Mouse (Mus musculus) embryonic facial prominence, embryonic 10.5 days (tissue): ENCODE results near the gene Itga1. TPM values are rescaled to one million over a fixed set of nuclear protein-coding genes. Genes with fewer than 3 reads are reported as not detected.

Source experiments
- DNase-seq: peaks from one replicate; pipeline ENCODE4 v3.0.0-alpha.2; 2017; ENCODE audit warnings: low spot score
- H3K27ac ChIP-seq: fragments of 300-500 bp; sonication (generic); replicated peaks from 2 replicates; pipeline ENCODE4 v1.5.1; 2016; ENCODE audit warnings: mild to moderate bottlenecking
- H3K27me3 ChIP-seq: fragments of 300-500 bp; sonication (generic); replicated peaks from 2 replicates; pipeline ENCODE4 v1.6.1; 2016; ENCODE audit warnings: low read depth, mild to moderate bottlenecking; ENCODE audit not compliant: poor library complexity, severe bottlenecking
- H3K36me3 ChIP-seq: fragments of 300-500 bp; sonication (generic); replicated peaks from 2 replicates; pipeline ENCODE4 v1.6.1; 2016; ENCODE audit warnings: mild to moderate bottlenecking, moderate library complexity
- H3K4me1 ChIP-seq: fragments of 300-500 bp; sonication (generic); 2 replicates; pipeline ENCODE4 v1.6.1; 2016
- H3K4me3 ChIP-seq: fragments of 300-500 bp; sonication (generic); 2 replicates; pipeline ENCODE4 v1.5.1; 2016; ENCODE audit warnings: mild to moderate bottlenecking, moderate library complexity
- H3K9me3 ChIP-seq: fragments of 300-500 bp; sonication (generic); 2 replicates; pipeline ENCODE4 v1.6.1; 2016; ENCODE audit warnings: mild to moderate bottlenecking
- WGBS: fragments of 180-500 bp; shearing (Covaris S2); methylation state at CpG from one replicate; pipeline ENCODE4 v1.1.7; 2016; 5-methylcytosine and 5-hydroxymethylcytosine counted together
- polyA plus RNA-seq: library from polyadenylated mRNA; unstranded; fragments of >200 nt; fragmentation: Nextera tagmentation; extraction: Ambion mirVana; gene quantifications from 2 replicates; pipeline ENCODE4 v1.2.1, GENCODE M21; 2016

The Itga1 gene
- polyA plus RNA-seq, 1 experiment from 2014 or later: 2.9 TPM

GRCm38 (mm10) chr13:115031177-115032000, 70.4 kb downstream of the Itga1 start:
- DNase-seq: no peak
- WGBS: 89% methylated on average over 17 of the region's 17 CpGs
- Histone ChIP-seq H3K27me3 (no peaks in the 10 kb centered on the region), H3K9me3 (no peaks in the 10 kb centered on the region), H3K36me3 (no peaks in the 10 kb centered on the region), H3K4me1 (no peaks in the 10 kb centered on the region), H3K27ac (no peak overlapping the region), H3K4me3 (no peak overlapping the region)

GRCm38 (mm10) chr13:115025394-115025793, 76.4 kb downstream of the Itga1 start:
- Histone ChIP-seq H3K27ac (no peak overlapping the region), H3K27me3 (no peaks in the 10 kb centered on the region), H3K9me3 (no peaks in the 10 kb centered on the region), H3K4me3 (no peak overlapping the region), H3K36me3 (no peaks in the 10 kb centered on the region), H3K4me1 (no peaks in the 10 kb centered on the region)
- 93% methylated on average over 3 of the region's 3 CpGs for WGBS
- DNase-seq: no peak

GRCm38 (mm10) chr13:115022117-115022787, 79.5 kb downstream of the Itga1 start:
- Histone ChIP-seq H3K4me3 (no peak overlapping the region), H3K4me1 (no peaks in the 10 kb centered on the region), H3K27ac (no peak overlapping the region), H3K36me3 (no peaks in the 10 kb centered on the region), H3K27me3 (no peaks in the 10 kb centered on the region), H3K9me3 (no peaks in the 10 kb centered on the region)
- 91% methylated on average over 6 of the region's 6 CpGs for WGBS
- DNase-seq: no peak

GRCm38 (mm10) chr13:115021411-115021810, 80.4 kb downstream of the Itga1 start:
- no peak for DNase-seq
- Histone ChIP-seq H3K36me3 (no peaks in the 10 kb centered on the region), H3K27me3 (no peaks in the 10 kb centered on the region), H3K9me3 (no peaks in the 10 kb centered on the region), H3K4me3 (no peak overlapping the region), H3K27ac (no peak overlapping the region), H3K4me1 (no peaks in the 10 kb centered on the region)
- WGBS: 79% methylated on average over 10 of the region's 10 CpGs

- 92% methylated on average over 4 of the region's 4 CpGs for WGBS
- H3K4me3 ChIP-seq: no peak overlapping the region
- DNase-seq: no peak
- no peaks in the 10 kb centered on the region for H3K4me1 ChIP-seq
- H3K27me3 ChIP-seq: no peaks in the 10 kb centered on the region
- H3K9me3 ChIP-seq: no peaks in the 10 kb centered on the region
- no peaks in the 10 kb centered on the region for H3K36me3 ChIP-seq
- no peak overlapping the region for H3K27ac ChIP-seq
Measured at GRCm38 (mm10) chr13:115020727-115021126, 81.0 kb downstream of the Itga1 start.

GRCm38 (mm10) chr13:115017545-115017944, 84.2 kb downstream of the Itga1 start:
- WGBS: 91% methylated on average over 9 of the region's 9 CpGs
- Histone ChIP-seq H3K4me1 (no peaks in the 10 kb centered on the region), H3K27me3 (no peaks in the 10 kb centered on the region), H3K4me3 (no peak overlapping the region), H3K9me3 (no peaks in the 10 kb centered on the region), H3K27ac (no peak overlapping the region), H3K36me3 (no peaks in the 10 kb centered on the region)
- DNase-seq: no peak

GRCm38 (mm10) chr13:115011547-115011946, 90.2 kb downstream of the Itga1 start:
- Histone ChIP-seq H3K27me3 (no peaks in the 10 kb centered on the region), H3K4me3 (no peak overlapping the region), H3K4me1 (0 out of 2 replicates have a peak, but pooled peaks cover under 1% of the 10 kb centered on the region), H3K27ac (no peak overlapping the region), H3K9me3 (no peaks in the 10 kb centered on the region), H3K36me3 (no peaks in the 10 kb centered on the region)
- WGBS: 68% methylated on average over 6 of the region's 6 CpGs
- DNase-seq: no peak

- H3K4me3 ChIP-seq: no peak overlapping the region
- H3K27ac ChIP-seq: no peak overlapping the region
- H3K4me1 ChIP-seq: peaks cover 14% of the 10 kb centered on the region; the same call in 1 of the 2 replicates
- no peaks in the 10 kb centered on the region for H3K36me3 ChIP-seq
- H3K9me3 ChIP-seq: no peaks in the 10 kb centered on the region
- WGBS: 48% methylated on average over 9 of the region's 9 CpGs
- DNase-seq: no peak
- H3K27me3 ChIP-seq: no peaks in the 10 kb centered on the region
Measured at GRCm38 (mm10) chr13:115006213-115006835, 95.4 kb downstream of the Itga1 start.

GRCm38 (mm10) chr13:115005342-115005741, 96.4 kb downstream of the Itga1 start:
- H3K4me1 ChIP-seq: peaks cover 14% of the 10 kb centered on the region; the same call in 1 of the 2 replicates
- H3K27me3 ChIP-seq: no peaks in the 10 kb centered on the region
- H3K36me3 ChIP-seq: no peaks in the 10 kb centered on the region
- H3K27ac ChIP-seq: no peak overlapping the region
- WGBS: 83% methylated on average over 6 of the region's 6 CpGs
- no peaks in the 10 kb centered on the region for H3K9me3 ChIP-seq
- H3K4me3 ChIP-seq: no peak overlapping the region
- no peak for DNase-seq

- no peak for DNase-seq
- H3K4me1 ChIP-seq: peaks cover 14% of the 10 kb centered on the region; the same call in 1 of the 2 replicates
- H3K9me3 ChIP-seq: no peaks in the 10 kb centered on the region
- no peak overlapping the region for H3K27ac ChIP-seq
- H3K4me3 ChIP-seq: no peak overlapping the region
- H3K36me3 ChIP-seq: no peaks in the 10 kb centered on the region
- no peaks in the 10 kb centered on the region for H3K27me3 ChIP-seq
- WGBS: 49% methylated on average over 7 of the region's 7 CpGs
Measured at GRCm38 (mm10) chr13:115003444-115004053, 98.2 kb downstream of the Itga1 start.

GRCm38 (mm10) chr13:115002837-115003236, 98.9 kb downstream of the Itga1 start:
- Histone ChIP-seq H3K27ac (no peak overlapping the region), H3K4me3 (no peak overlapping the region), H3K4me1 (peaks cover 14% of the 10 kb centered on the region; the same call in 1 of the 2 replicates), H3K36me3 (no peaks in the 10 kb centered on the region), H3K27me3 (no peaks in the 10 kb centered on the region), H3K9me3 (no peaks in the 10 kb centered on the region)
- WGBS: 84% methylated on average over 3 of the region's 3 CpGs
- DNase-seq: no peak

GRCm38 (mm10) chr13:115002155-115002554, 99.6 kb downstream of the Itga1 start:
- Histone ChIP-seq H3K9me3 (no peaks in the 10 kb centered on the region), H3K36me3 (no peaks in the 10 kb centered on the region), H3K27me3 (no peaks in the 10 kb centered on the region), H3K4me3 (no peak overlapping the region), H3K27ac (no peak overlapping the region), H3K4me1 (peaks cover 14% of the 10 kb centered on the region; the same call in 1 of the 2 replicates)
- DNase-seq: no peak
- WGBS: 88% methylated on average over 5 of the region's 5 CpGs
